Mouse (Mus musculus) testis, adult 2 months (tissue): ENCODE results near the gene Mdga2.

ENCODE experiments used
- CTCF ChIP-seq: fragments of 200-500 bp; IDR thresholded peaks from 2 replicates; pipeline ENCODE4 v1.5.1; 2012; ENCODE audit warnings: low read depth, mild to moderate bottlenecking, inconsistent platforms, low read length, moderate library complexity; ENCODE audit not compliant: control insufficient read depth, insufficient read depth, insufficient replicate concordance
- POLR2A ChIP-seq: fragments of 200-500 bp; IDR thresholded peaks from 2 replicates; pipeline ENCODE4 v1.6.1; 2012; ENCODE audit warnings: low read depth, mild to moderate bottlenecking, inconsistent platforms, low read length, moderate library complexity; ENCODE audit not compliant: control insufficient read depth

- TF ChIP-seq CTCF (no peak), POLR2A (no peak)
Measured at GRCm38 (mm10) chr12:66755653-66756052, 466.7 kb downstream of the Mdga2 start.
